Mouse (Mus musculus): ENCODE measurements around the gene Dppa1. TPM values are rescaled to one million over a fixed set of nuclear protein-coding genes. Genes with fewer than 3 reads are reported as not detected.
"Not testable (repeated sequence)": the region's sequence is repeated elsewhere in the genome, so short reads cannot be mapped to it uniquely, and the experiment has no call there.

Gene Dppa1
- polyA plus RNA-seq, 2 experiments: not detected

- TF ChIP-seq POLR2A (IDR thresholded peaks at IDR 0.05; ENCODE audit: borderline replicate concordance, extremely low read depth, insufficient read depth, insufficient read length): no peak
- H3K27me3 ChIP-seq (ENCODE audit: control insufficient read depth, insufficient read depth, low read length): no peaks in the 10 kb centered on the region
- ATAC-seq (ENCODE audit: low FRiP score, low read depth) (no peak), DNase-seq (ENCODE audit: low spot score) (no peak)
- no peak overlapping the region for H3K27ac ChIP-seq (replicated peaks; ENCODE audit: low read depth, low read length)
- H3K4me2 ChIP-seq (replicated peaks; ENCODE audit: low read depth, low read length, severe bottlenecking): no peak overlapping the region
- 83% methylated on average over 3 of the region's 3 CpGs for WGBS
- H3K9me3 ChIP-seq (ENCODE audit: control insufficient read depth, low read length): no peaks in the 10 kb centered on the region
- no peak overlapping the region for H3K9ac ChIP-seq (ENCODE audit: low read depth, low read length, severe bottlenecking)
- H3K4me3 ChIP-seq (replicated peaks; ENCODE audit: low read length): no peak overlapping the region
- no peaks in the 10 kb centered on the region for H3K4me1 ChIP-seq (ENCODE audit: control insufficient read depth, insufficient read depth, low read length)
- H3K36me3 ChIP-seq (ENCODE audit: control insufficient read depth, insufficient read depth, low read length): no peaks in the 10 kb centered on the region
These were observed 23.4 kb upstream of the Dppa1 start for GRCm38 (mm10) chr11:46652476-46652875.

GRCm38 (mm10) chr11:46649655-46650054 lies 20.6 kb upstream of the Dppa1 start:
- H3K9me3 ChIP-seq (ENCODE audit: control insufficient read depth, low read length); H3K27ac ChIP-seq (replicated peaks; ENCODE audit: low read depth, low read length); ATAC-seq (ENCODE audit: low FRiP score, low read depth); DNase-seq (ENCODE audit: low spot score); H3K9ac ChIP-seq (ENCODE audit: low read depth, low read length, severe bottlenecking); H3K4me1 ChIP-seq (ENCODE audit: control insufficient read depth, insufficient read depth, low read length); H3K36me3 ChIP-seq (ENCODE audit: control insufficient read depth, insufficient read depth, low read length); H3K4me2 ChIP-seq (replicated peaks; ENCODE audit: low read depth, low read length, severe bottlenecking); H3K4me3 ChIP-seq (replicated peaks; ENCODE audit: low read length); H3K27me3 ChIP-seq (ENCODE audit: control insufficient read depth, insufficient read depth, low read length): not testable (repeated sequence)
- WGBS: 61% methylated on average over 3 of the region's 3 CpGs

GRCm38 (mm10) chr11:46644824-46645223 lies 15.8 kb upstream of the Dppa1 start:
- ATAC-seq (ENCODE audit: low FRiP score, low read depth) (no peak), DNase-seq (ENCODE audit: low spot score) (no peak)
- Histone ChIP-seq H3K4me2 (replicated peaks; ENCODE audit: low read depth, low read length, severe bottlenecking) (no peak overlapping the region), H3K36me3 (ENCODE audit: control insufficient read depth, insufficient read depth, low read length) (no peaks in the 10 kb centered on the region), H3K27me3 (ENCODE audit: control insufficient read depth, insufficient read depth, low read length) (no peaks in the 10 kb centered on the region), H3K4me3 (replicated peaks; ENCODE audit: low read length) (no peak overlapping the region), H3K9me3 (ENCODE audit: control insufficient read depth, low read length) (no peaks in the 10 kb centered on the region), H3K9ac (ENCODE audit: low read depth, low read length, severe bottlenecking) (no peak overlapping the region), H3K27ac (replicated peaks; ENCODE audit: low read depth, low read length) (no peak overlapping the region), H3K4me1 (ENCODE audit: control insufficient read depth, insufficient read depth, low read length) (no peaks in the 10 kb centered on the region)
- WGBS: 67% methylated on average over 1 of the region's 1 CpGs
- no peak for TF ChIP-seq POLR2A (IDR thresholded peaks at IDR 0.05; ENCODE audit: borderline replicate concordance, extremely low read depth, insufficient read depth, insufficient read length)

GRCm38 (mm10) chr11:46636568-46636967 lies 7.5 kb upstream of the Dppa1 start:
- Histone ChIP-seq H3K9ac (ENCODE audit: low read depth, low read length, severe bottlenecking) (no peak overlapping the region), H3K27ac (replicated peaks; ENCODE audit: low read depth, low read length) (no peak overlapping the region), H3K4me1 (ENCODE audit: control insufficient read depth, insufficient read depth, low read length) (no peaks in the 10 kb centered on the region), H3K9me3 (ENCODE audit: control insufficient read depth, low read length) (no peaks in the 10 kb centered on the region), H3K36me3 (ENCODE audit: control insufficient read depth, insufficient read depth, low read length) (no peaks in the 10 kb centered on the region), H3K27me3 (ENCODE audit: control insufficient read depth, insufficient read depth, low read length) (no peaks in the 10 kb centered on the region), H3K4me3 (replicated peaks; ENCODE audit: low read length) (no peak overlapping the region), H3K4me2 (replicated peaks; ENCODE audit: low read depth, low read length, severe bottlenecking) (no peak overlapping the region)
- 79% methylated on average over 3 of the region's 3 CpGs for WGBS
- no peak for DNase-seq (ENCODE audit: low spot score)
- ATAC-seq (ENCODE audit: low FRiP score, low read depth): no peak
- no peak for TF ChIP-seq POLR2A (IDR thresholded peaks at IDR 0.05; ENCODE audit: borderline replicate concordance, extremely low read depth, insufficient read depth, insufficient read length)

GRCm38 (mm10) chr11:46635516-46635915 lies 6.5 kb upstream of the Dppa1 start:
- not testable (repeated sequence) for ATAC-seq (ENCODE audit: low FRiP score, low read depth); H3K27ac ChIP-seq (replicated peaks; ENCODE audit: low read depth, low read length); H3K4me1 ChIP-seq (ENCODE audit: control insufficient read depth, insufficient read depth, low read length); DNase-seq (ENCODE audit: low spot score); H3K4me2 ChIP-seq (replicated peaks; ENCODE audit: low read depth, low read length, severe bottlenecking); H3K9me3 ChIP-seq (ENCODE audit: control insufficient read depth, low read length); H3K36me3 ChIP-seq (ENCODE audit: control insufficient read depth, insufficient read depth, low read length); H3K27me3 ChIP-seq (ENCODE audit: control insufficient read depth, insufficient read depth, low read length); H3K9ac ChIP-seq (ENCODE audit: low read depth, low read length, severe bottlenecking); H3K4me3 ChIP-seq (replicated peaks; ENCODE audit: low read length)
- 77% methylated on average over 4 of the region's 4 CpGs for WGBS

GRCm38 (mm10) chr11:46631635-46632034 lies 2.6 kb upstream of the Dppa1 start:
- Histone ChIP-seq H3K4me3 (replicated peaks; ENCODE audit: low read length) (no peak overlapping the region), H3K4me2 (replicated peaks; ENCODE audit: low read depth, low read length, severe bottlenecking) (no peak overlapping the region), H3K9ac (ENCODE audit: low read depth, low read length, severe bottlenecking) (no peak overlapping the region), H3K36me3 (ENCODE audit: control insufficient read depth, insufficient read depth, low read length) (no peaks in the 10 kb centered on the region), H3K4me1 (ENCODE audit: control insufficient read depth, insufficient read depth, low read length) (no peaks in the 10 kb centered on the region), H3K27ac (replicated peaks; ENCODE audit: low read depth, low read length) (no peak overlapping the region), H3K27me3 (ENCODE audit: control insufficient read depth, insufficient read depth, low read length) (no peaks in the 10 kb centered on the region), H3K9me3 (ENCODE audit: control insufficient read depth, low read length) (no peaks in the 10 kb centered on the region)
- WGBS: 22% methylated on average over 3 of the region's 3 CpGs
- ATAC-seq (ENCODE audit: low FRiP score, low read depth) (peak; percentile 55; the same call in 1 of the 2 replicates), DNase-seq (ENCODE audit: low spot score) (peak; percentile 60)
- TF ChIP-seq POLR2A (IDR thresholded peaks at IDR 0.05; ENCODE audit: borderline replicate concordance, extremely low read depth, insufficient read depth, insufficient read length): no peak
